Mouse (Mus musculus) forebrain, postnatal 0 days (tissue): ENCODE measurements at regions not wholly inside any gene's neighbourhood (a gene's known extent, or its start where the extent isn't known, plus 50 kb on each side); places are given as distances from the start of the nearest gene placed in this dataset.
A peak's percentile ranks its signal among the peaks of the same experiment; 100 is the strongest.

Source experiments
- ATAC-seq: fragments of 200-750 bp; cut with Nextera tagmentation; 2 replicates; pipeline ENCODE4 v1.8.0; 2017; ENCODE audit warnings: mild to moderate bottlenecking, moderate library complexity
- DNase-seq: peaks from one replicate; pipeline ENCODE4 v3.0.0-alpha.2; 2015
- H3K27ac ChIP-seq: fragments of 300-500 bp; sonication (generic); 2 replicates; pipeline ENCODE4 v1.5.1; 2014; ENCODE audit warnings: low read depth, mild to moderate bottlenecking, antibody characterized with exemption, low read length, moderate library complexity, mixed read lengths
- H3K27me3 ChIP-seq: fragments of 300-500 bp; sonication (generic); 2 replicates; pipeline ENCODE4 v1.6.1; 2014; ENCODE audit warnings: mild to moderate bottlenecking, low read length, mixed read lengths; ENCODE audit not compliant: insufficient read depth
- H3K36me3 ChIP-seq: fragments of 300-500 bp; sonication (generic); 2 replicates; pipeline ENCODE4 v1.6.1; 2014; ENCODE audit warnings: mild to moderate bottlenecking, moderate library complexity; ENCODE audit not compliant: insufficient read depth
- H3K4me1 ChIP-seq: fragments of 300-500 bp; sonication (generic); 2 replicates; pipeline ENCODE4 v1.6.1; 2014; ENCODE audit warnings: antibody characterized with exemption; ENCODE audit not compliant: insufficient read depth
- H3K4me2 ChIP-seq: fragments of 300-500 bp; sonication (generic); 2 replicates; pipeline ENCODE4 v1.6.1; 2014; ENCODE audit warnings: low read depth, mild to moderate bottlenecking, moderate library complexity
- H3K4me3 ChIP-seq: fragments of 300-500 bp; sonication (generic); 2 replicates; pipeline ENCODE4 v1.5.1; 2014; ENCODE audit warnings: low read depth, low read length, mixed read lengths
- H3K9ac ChIP-seq: fragments of 300-500 bp; sonication (generic); 2 replicates; pipeline ENCODE4 v1.6.1; 2014; ENCODE audit warnings: mild to moderate bottlenecking
- H3K9me3 ChIP-seq: fragments of 300-500 bp; sonication (generic); 2 replicates; pipeline ENCODE4 v1.6.1; 2016; ENCODE audit warnings: low read length
- CTCF ChIP-seq: sonication (generic); IDR thresholded peaks from 2 replicates; pipeline ENCODE4 v1.5.1; 2016; ENCODE audit warnings: antibody characterized with exemption, control low read depth, low read depth
- WGBS: fragments of 180-500 bp; shearing (Covaris S2); extraction: QIAGEN DNeasy Blood & Tissue Kit; methylation state at CpG from one replicate; pipeline ENCODE4 v1.1.7; 2014; 5-methylcytosine and 5-hydroxymethylcytosine counted together

GRCm38 (mm10) chr8:109142495-109143158 lies 351.2 kb upstream of the Pmfbp1 start:
- 86% methylated on average over 8 of the region's 8 CpGs for WGBS
- Histone ChIP-seq H3K4me2 (no peak overlapping the region), H3K9ac (no peak overlapping the region), H3K36me3 (no peaks in the 10 kb centered on the region), H3K4me1 (no peaks in the 10 kb centered on the region), H3K4me3 (no peak overlapping the region), H3K27ac (no peak overlapping the region), H3K27me3 (no peaks in the 10 kb centered on the region), H3K9me3 (no peaks in the 10 kb centered on the region)
- ATAC-seq (no peak), DNase-seq (no peak)
- no peak for TF ChIP-seq CTCF

- TF ChIP-seq CTCF: no peak
- no peak for ATAC-seq
- WGBS: 89% methylated on average over 4 of the region's 4 CpGs
Observed at GRCm38 (mm10) chr8:109151711-109152110, 342.1 kb upstream of the Pmfbp1 start.

GRCm38 (mm10) chr8:109155489-109155888 lies 338.3 kb upstream of the Pmfbp1 start:
- 75% methylated on average over 11 of the region's 11 CpGs for WGBS
- H3K4me3 ChIP-seq: no peak overlapping the region
- peaks cover 13% of the 10 kb centered on the region for H3K9me3 ChIP-seq
- no peaks in the 10 kb centered on the region for H3K4me1 ChIP-seq
- H3K27me3 ChIP-seq: no peaks in the 10 kb centered on the region
- no peak overlapping the region for H3K27ac ChIP-seq
- no peak for TF ChIP-seq CTCF
- no peak overlapping the region for H3K4me2 ChIP-seq
- no peak for ATAC-seq
- no peak overlapping the region for H3K9ac ChIP-seq
- DNase-seq: no peak
- no peaks in the 10 kb centered on the region for H3K36me3 ChIP-seq

More at GRCm38 (mm10) chr8:109151711-109152110, 342.1 kb upstream of the Pmfbp1 start:
- peaks cover 13% of the 10 kb centered on the region for H3K9me3 ChIP-seq
- no peaks in the 10 kb centered on the region for H3K4me1 ChIP-seq
- no peak overlapping the region for H3K27ac ChIP-seq
- DNase-seq: no peak
- no peak overlapping the region for H3K4me2 ChIP-seq
- no peak overlapping the region for H3K4me3 ChIP-seq
- no peaks in the 10 kb centered on the region for H3K27me3 ChIP-seq
- H3K36me3 ChIP-seq: no peaks in the 10 kb centered on the region
- no peak overlapping the region for H3K9ac ChIP-seq

- H3K27me3 ChIP-seq: no peaks in the 10 kb centered on the region
- peaks cover 8% of the 10 kb centered on the region for H3K9me3 ChIP-seq
- no peaks in the 10 kb centered on the region for H3K4me1 ChIP-seq
- H3K9ac ChIP-seq: no peak overlapping the region
- no peak overlapping the region for H3K4me2 ChIP-seq
- DNase-seq: no peak
- H3K27ac ChIP-seq: no peak overlapping the region
- H3K36me3 ChIP-seq: no peaks in the 10 kb centered on the region
- no peak for TF ChIP-seq CTCF
- 87% methylated on average over 8 of the region's 8 CpGs for WGBS
- H3K4me3 ChIP-seq: no peak overlapping the region
- ATAC-seq: no peak
Observed at GRCm38 (mm10) chr8:109156016-109156415, 337.8 kb upstream of the Pmfbp1 start.

- Histone ChIP-seq H3K4me3 (no peak overlapping the region), H3K9ac (no peak overlapping the region), H3K4me2 (no peak overlapping the region), H3K9me3 (peaks cover 6% of the 10 kb centered on the region; the same call in 1 of the 2 replicates), H3K27ac (no peak overlapping the region), H3K36me3 (no peaks in the 10 kb centered on the region), H3K27me3 (no peaks in the 10 kb centered on the region), H3K4me1 (no peaks in the 10 kb centered on the region)
- ATAC-seq (no peak), DNase-seq (no peak)
- 61% methylated on average over 4 of the region's 4 CpGs for WGBS
- TF ChIP-seq CTCF: no peak
Observed at GRCm38 (mm10) chr8:109172701-109173100, 321.1 kb upstream of the Pmfbp1 start.

GRCm38 (mm10) chr8:109185558-109186198 lies 308.1 kb upstream of the Pmfbp1 start:
- Histone ChIP-seq H3K36me3 (no peaks in the 10 kb centered on the region), H3K9ac (peak overlapping the region; percentile 10; the same call in 1 of the 2 replicates), H3K27ac (no peak overlapping the region), H3K4me2 (peak overlapping the region; percentile 45), H3K27me3 (no peaks in the 10 kb centered on the region), H3K4me3 (peak overlapping the region; percentile 22), H3K4me1 (peaks cover 7% of the 10 kb centered on the region), H3K9me3 (no peaks in the 10 kb centered on the region)
- DNase-seq (peak; percentile 88), ATAC-seq (peak; percentile 82)
- WGBS: 18% methylated on average over 10 of the region's 10 CpGs
- peak; percentile 97 for TF ChIP-seq CTCF

- Histone ChIP-seq H3K4me1 (peaks cover 7% of the 10 kb centered on the region), H3K9ac (no peak overlapping the region; the same call in 1 of the 2 replicates), H3K36me3 (no peaks in the 10 kb centered on the region), H3K4me3 (no peak overlapping the region), H3K27ac (peak overlapping the region; percentile 24), H3K4me2 (peak overlapping the region; percentile 10; the same call in 1 of the 2 replicates), H3K9me3 (no peaks in the 10 kb centered on the region), H3K27me3 (no peaks in the 10 kb centered on the region)
- 51% methylated on average over 7 of the region's 7 CpGs for WGBS
- ATAC-seq (peak; percentile 77; the same call in 1 of the 2 replicates), DNase-seq (peak; percentile 38)
- TF ChIP-seq CTCF: no peak
Observed at GRCm38 (mm10) chr8:109187617-109188016, 306.2 kb upstream of the Pmfbp1 start.
